Mouse (Mus musculus) ES-Bruce4 (cell line): ENCODE measurements around the gene Hdgf.

Experiments
- CTCF ChIP-seq: IDR thresholded peaks from one replicate; pipeline ENCODE4 v1.8.1; 2011; ENCODE audit warnings: low read depth, low read length
- EP300 ChIP-seq: IDR thresholded peaks from 2 replicates; pipeline ENCODE4 v1.6.1; 2011; ENCODE audit warnings: low read depth, low read length; ENCODE audit not compliant: insufficient read depth

GRCm38 (mm10) chr3:87945781-87946540 is 39.8 kb downstream of the Hdgf start:
- TF ChIP-seq CTCF, result no peak
- no peak for TF ChIP-seq EP300
